Mouse (Mus musculus): ENCODE measurements around the gene Eps8. TPM values are rescaled to one million over a fixed set of nuclear protein-coding genes. Genes with fewer than 3 reads are reported as not detected.

Gene Eps8
- total and polyA plus RNA-seq, 3 experiments: 0.08 to 0.15 TPM; not detected in 1

- Histone ChIP-seq H3K36me3 (ENCODE audit: control insufficient read depth in 1 of 2, insufficient read depth in 2 of 2, low read length in 2 of 2) (no peaks in the 10 kb centered on the region), H3K4me1 (ENCODE audit: control insufficient read depth in 1 of 2, insufficient read depth in 2 of 2, low read length in 2 of 2) (no peaks in the 10 kb centered on the region), H3K27ac (ENCODE audit: control insufficient read depth, low read depth, low read length) (no peak overlapping the region), H3K27me3 (ENCODE audit: control insufficient read depth in 1 of 2, insufficient read depth in 2 of 2, low read length in 2 of 2) (no peaks in the 10 kb centered on the region), H3K9ac (ENCODE audit: control insufficient read depth, low read depth, low read length, poor library complexity, severe bottlenecking) (no peak overlapping the region), H3K79me2 (ENCODE audit: control insufficient read depth, insufficient read depth, low read length, poor library complexity) (no peaks in the 10 kb centered on the region), H3K9me3 (replicated peaks; ENCODE audit: insufficient read depth, low read length) (no peaks in the 10 kb centered on the region), H3K4me3 (ENCODE audit: control insufficient read depth in 1 of 2, insufficient read depth in 1 of 2, low read depth in 2 of 2, low read length in 2 of 2) (no peak overlapping the region)
- TF ChIP-seq ZNF384 (IDR thresholded peaks at IDR 0.05; ENCODE audit: low read depth, low read length) (no peak), POLR2AphosphoS2 (IDR thresholded peaks at IDR 0.05; ENCODE audit: low read length) (no peak), USF2 (IDR thresholded peaks at IDR 0.05; ENCODE audit: borderline replicate concordance in 1 of 2, insufficient read depth in 1 of 2, low read depth in 1 of 2, low read length in 2 of 2) (no peak)
- DNase-seq (ENCODE audit: low read depth, low spot score): no peak
Observed at GRCm38 (mm10) chr6:137613903-137614302, 40.8 kb downstream of the Eps8 start.

- H3K36me3 ChIP-seq (ENCODE audit: control insufficient read depth in 1 of 2, insufficient read depth in 2 of 2, low read length in 2 of 2): no peaks in the 10 kb centered on the region
- no peaks in the 10 kb centered on the region for H3K4me1 ChIP-seq (ENCODE audit: control insufficient read depth in 1 of 2, insufficient read depth in 2 of 2, low read length in 2 of 2)
- no peak for DNase-seq (ENCODE audit: low read depth, low spot score)
- no peak overlapping the region for H3K9ac ChIP-seq (ENCODE audit: control insufficient read depth, low read depth, low read length, poor library complexity, severe bottlenecking)
- H3K27me3 ChIP-seq (ENCODE audit: control insufficient read depth in 1 of 2, insufficient read depth in 2 of 2, low read length in 2 of 2): no peaks in the 10 kb centered on the region
- no peaks in the 10 kb centered on the region for H3K79me2 ChIP-seq (ENCODE audit: control insufficient read depth, insufficient read depth, low read length, poor library complexity)
- no peak overlapping the region for H3K4me3 ChIP-seq (ENCODE audit: control insufficient read depth in 1 of 2, insufficient read depth in 1 of 2, low read depth in 2 of 2, low read length in 2 of 2)
- H3K27ac ChIP-seq (ENCODE audit: control insufficient read depth, low read depth, low read length): no peak overlapping the region
- no peak for TF ChIP-seq SIN3A (IDR thresholded peaks at IDR 0.05; ENCODE audit: low read length)
- TF ChIP-seq BHLHE40 (IDR thresholded peaks at IDR 0.05; ENCODE audit: borderline replicate concordance, low read depth, low read length): no peak
- no peak for TF ChIP-seq EP300 (IDR thresholded peaks at IDR 0.05; ENCODE audit: low read depth in 1 of 2, low read length in 2 of 2)
- TF ChIP-seq CHD2 (IDR thresholded peaks at IDR 0.05; ENCODE audit: low read length): no peak
- TF ChIP-seq ZKSCAN1 (IDR thresholded peaks at IDR 0.05; ENCODE audit: low read depth, low read length): no peak
- TF ChIP-seq TBP (IDR thresholded peaks at IDR 0.05; ENCODE audit: low read depth, low read length): no peak
- TF ChIP-seq ZNF384 (IDR thresholded peaks at IDR 0.05; ENCODE audit: low read depth, low read length): no peak
- TF ChIP-seq HCFC1 (IDR thresholded peaks at IDR 0.05; ENCODE audit: low read depth, low read length): no peak
- no peak for TF ChIP-seq CHD1 (IDR thresholded peaks at IDR 0.05; ENCODE audit: low read depth, low read length)
- no peak for TF ChIP-seq NRF1 (IDR thresholded peaks at IDR 0.05; ENCODE audit: insufficient read depth, low read depth, low read length, poor library complexity, severe bottlenecking)
- TF ChIP-seq UBTF (IDR thresholded peaks at IDR 0.05; ENCODE audit: borderline replicate concordance, insufficient read depth, low read depth, low read length): no peak
- no peak for TF ChIP-seq GABPA (IDR thresholded peaks at IDR 0.05; ENCODE audit: low read depth, low read length)
- TF ChIP-seq GATA1 (IDR thresholded peaks at IDR 0.05; ENCODE audit: low read depth, low read length): no peak
- no peaks in the 10 kb centered on the region for H3K9me3 ChIP-seq (replicated peaks; ENCODE audit: insufficient read depth, low read length)
Observed at GRCm38 (mm10) chr6:137612071-137612547, 42.6 kb downstream of the Eps8 start.
